Mouse (Mus musculus) G1E (cell line): ENCODE results near the gene Kif5c. TPM values are rescaled to one million over a fixed set of nuclear protein-coding genes. Genes with fewer than 3 reads are reported as not detected.

ENCODE experiments used
- ATAC-seq: 2 replicates; pipeline ENCODE4 v1.8.0; 2016; ENCODE audit warnings: mild to moderate bottlenecking; ENCODE audit not compliant: insufficient number of reproducible peaks, poor library complexity, low FRiP score, severe bottlenecking; ENCODE audit errors: extremely low read depth
- DNase-seq: peaks from one replicate; pipeline ENCODE4 v3.0.0; 2012; ENCODE audit warnings: low spot score
- H3K27me3 ChIP-seq: 2 replicates; pipeline ENCODE4 v1.6.1; 2012; ENCODE audit warnings: mild to moderate bottlenecking, low read length, inconsistent platforms; ENCODE audit not compliant: insufficient read depth
- H3K36me3 ChIP-seq: replicated peaks from 2 replicates; pipeline ENCODE3; 2012; ENCODE audit warnings: mild to moderate bottlenecking, inconsistent platforms
- H3K4me1 ChIP-seq: 2 replicates; pipeline ENCODE4 v1.6.1; 2012; ENCODE audit warnings: low read depth, low read length, inconsistent platforms, mixed read lengths; ENCODE audit not compliant: insufficient read depth
- H3K4me3 ChIP-seq: 2 replicates; pipeline ENCODE4 v1.5.1; 2012; ENCODE audit warnings: low read depth, mild to moderate bottlenecking, inconsistent platforms, low read length, moderate library complexity, mixed read lengths
- H3K9me3 ChIP-seq: replicated peaks from 2 replicates; pipeline ENCODE4 v1.6.1; 2012; ENCODE audit warnings: inconsistent platforms
- CTCF ChIP-seq: IDR thresholded peaks from 2 replicates; pipeline ENCODE4 v1.5.1; 2012; ENCODE audit warnings: low read depth, low read length, inconsistent platforms, mixed read lengths
- GATA1 ChIP-seq: IDR thresholded peaks from 2 replicates; pipeline ENCODE4 v1.6.1; 2012; ENCODE audit warnings: borderline replicate concordance, low read length, inconsistent platforms, mixed read lengths
- GATA2 ChIP-seq: IDR thresholded peaks from 2 replicates; pipeline ENCODE4 v1.6.1; 2012; ENCODE audit warnings: low read depth, low read length, inconsistent platforms, borderline replicate concordance
- POLR2AphosphoS5 ChIP-seq: IDR thresholded peaks from 2 replicates; pipeline ENCODE4 v1.6.1; 2012; ENCODE audit warnings: low read depth, low read length, inconsistent platforms; ENCODE audit not compliant: insufficient replicate concordance
- TAL1 ChIP-seq: conservative IDR thresholded peaks from 2 replicates; pipeline ENCODE4 v1.6.1; 2012; ENCODE audit warnings: low read depth, low read length, inconsistent platforms, mixed read lengths
- polyA plus RNA-seq: library from polyadenylated mRNA; stranded (reverse); fragments of >175 nt; gene quantifications from 2 replicates; pipeline ENCODE4 v1.2.3, GENCODE M21; 2012
- total RNA-seq, 2 experiments: library from RNA; stranded (forward) in 1 of 2; stranded (reverse) in 1 of 2; fragments of 200-1000 nt in 1 of 2; fragments of >200 nt in 1 of 2; fragmentation: Nextera tagmentation in 1 of 2; gene quantifications; 2 replicates each; pipeline ENCODE4 v1.2.3; 2014 to 2017

Kif5c gene
- total and polyA plus RNA-seq, 3 experiments = 0.02 to 1.8 (median 1.5) TPM

- H3K9me3 ChIP-seq = peaks cover 26% of the 10 kb centered on the region
- no peaks in the 10 kb centered on the region for H3K36me3 ChIP-seq
- no peaks in the 10 kb centered on the region for H3K4me1 ChIP-seq
- TF ChIP-seq CTCF = no peak
- no peak for TF ChIP-seq GATA1
- no peak for TF ChIP-seq GATA2
- TF ChIP-seq POLR2AphosphoS5 = no peak
- no peak for TF ChIP-seq TAL1
- DNase-seq (no peak), ATAC-seq (no peak)
- H3K4me3 ChIP-seq = no peak overlapping the region
- H3K27me3 ChIP-seq = no peaks in the 10 kb centered on the region
Measured at GRCm38 (mm10) chr2:49809496-49809895, 190.4 kb downstream of the Kif5c start.

GRCm38 (mm10) chr2:49811420-49811819 lies 192.3 kb downstream of the Kif5c start:
- no peaks in the 10 kb centered on the region for H3K4me1 ChIP-seq
- H3K9me3 ChIP-seq = peaks cover 13% of the 10 kb centered on the region; the same call in 1 of the 2 replicates
- DNase-seq (no peak), ATAC-seq (no peak)
- TF ChIP-seq GATA1 = no peak
- no peak for TF ChIP-seq CTCF
- TF ChIP-seq GATA2 = no peak
- no peak for TF ChIP-seq POLR2AphosphoS5
- TF ChIP-seq TAL1 = no peak
- H3K36me3 ChIP-seq = no peaks in the 10 kb centered on the region
- H3K4me3 ChIP-seq = no peak overlapping the region
- no peaks in the 10 kb centered on the region for H3K27me3 ChIP-seq

GRCm38 (mm10) chr2:49811871-49812363 lies 192.8 kb downstream of the Kif5c start:
- no peaks in the 10 kb centered on the region for H3K4me1 ChIP-seq
- TF ChIP-seq POLR2AphosphoS5 (no peak), TAL1 (no peak), GATA2 (no peak), CTCF (no peak)
- ATAC-seq (no peak), DNase-seq (no peak)
- no peak overlapping the region for H3K4me3 ChIP-seq
- H3K27me3 ChIP-seq = no peaks in the 10 kb centered on the region
- H3K36me3 ChIP-seq = no peaks in the 10 kb centered on the region
- peaks cover 18% of the 10 kb centered on the region for H3K9me3 ChIP-seq

- no peak for TF ChIP-seq POLR2AphosphoS5
- no peak for TF ChIP-seq TAL1
- TF ChIP-seq GATA1 = no peak
- no peak for TF ChIP-seq GATA2
- TF ChIP-seq CTCF = no peak
- Histone ChIP-seq H3K27me3 (no peaks in the 10 kb centered on the region), H3K4me1 (no peaks in the 10 kb centered on the region), H3K36me3 (no peaks in the 10 kb centered on the region), H3K4me3 (no peak overlapping the region), H3K9me3 (peaks cover 21% of the 10 kb centered on the region)
- ATAC-seq (no peak), DNase-seq (no peak)
Measured at GRCm38 (mm10) chr2:49813151-49813550, 194.1 kb downstream of the Kif5c start.

DNA sequence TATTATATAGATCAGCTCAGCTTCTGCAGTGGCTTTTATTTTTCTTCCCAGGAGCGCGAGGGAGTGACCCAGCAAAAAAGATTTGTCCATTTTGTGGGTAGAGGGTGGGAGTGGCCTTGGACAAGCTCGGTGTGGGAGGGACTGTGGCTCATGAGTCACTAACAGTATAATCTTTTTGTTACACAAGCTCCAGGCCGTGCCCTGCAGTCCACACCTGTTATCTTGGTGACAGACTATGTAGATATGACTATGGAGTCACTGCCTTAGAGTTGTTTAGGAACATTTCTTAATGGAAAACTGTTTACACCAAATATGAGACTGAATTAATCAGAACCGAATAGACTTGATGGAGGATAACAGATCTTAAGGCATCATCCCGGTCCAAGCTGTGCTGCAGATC lies 194.9 kb downstream of the Kif5c start:
- no peak for TF ChIP-seq GATA1
- TF ChIP-seq CTCF = no peak
- TF ChIP-seq TAL1 = no peak
- no peak for TF ChIP-seq GATA2
- no peak for TF ChIP-seq POLR2AphosphoS5
- H3K27me3 ChIP-seq = no peaks in the 10 kb centered on the region
- ATAC-seq = no peak
- no peaks in the 10 kb centered on the region for H3K36me3 ChIP-seq
- DNase-seq = no peak
- H3K4me1 ChIP-seq = no peaks in the 10 kb centered on the region
- H3K4me3 ChIP-seq = no peak overlapping the region
- peaks cover 19% of the 10 kb centered on the region for H3K9me3 ChIP-seq

GRCm38 (mm10) chr2:49815696-49816320 lies 196.7 kb downstream of the Kif5c start:
- no peak for ATAC-seq
- DNase-seq = no peak
- Histone ChIP-seq H3K4me3 (no peak overlapping the region), H3K9me3 (peaks cover 20% of the 10 kb centered on the region), H3K4me1 (no peaks in the 10 kb centered on the region), H3K27me3 (no peaks in the 10 kb centered on the region), H3K36me3 (no peaks in the 10 kb centered on the region)
- TF ChIP-seq POLR2AphosphoS5 (no peak), CTCF (no peak), GATA2 (no peak), TAL1 (no peak), GATA1 (no peak)
